In the genomic region with DNA sequence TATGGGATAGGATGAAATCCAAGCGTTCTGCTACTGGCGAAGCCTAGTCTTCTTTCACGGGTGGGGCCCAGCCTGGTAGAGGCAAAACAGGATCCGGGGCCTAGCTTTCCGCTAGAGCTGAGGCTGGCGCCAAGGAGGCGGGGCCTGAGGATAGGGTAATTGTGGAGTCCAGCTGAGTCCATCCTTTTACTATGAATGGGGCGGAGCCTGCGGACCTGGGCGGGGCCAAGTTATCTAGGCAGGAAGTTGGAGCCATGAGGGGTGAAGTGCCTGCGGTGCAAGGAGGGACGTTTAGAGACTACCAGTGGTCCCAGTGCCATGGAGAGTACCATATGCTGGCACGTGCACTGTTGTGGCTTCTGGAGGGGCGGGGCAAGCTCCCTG, we compare ENCODE assay signal across 8 mouse cellular contexts. TPM values are rescaled to one million over a fixed set of nuclear protein-coding genes. Genes with fewer than 3 reads are reported as not detected.
DNase-seq lines count a peak whose midpoint lies in the region; ATAC-seq and TF ChIP-seq lines count a peak whose summit lies in the region.

No protein-coding gene starts in this region.

- peak; percentile 94 for TF ChIP-seq POLR2A in ES-Bruce4 (IDR thresholded peaks at IDR 0.05; ENCODE audit: insufficient read depth, low read length)

- H3K4me1 ChIP-seq in ES-Bruce4 (ENCODE audit: control insufficient read depth, insufficient read depth, low read length) = no peaks in the 10 kb centered on the region
- H3K4me1 ChIP-seq in forebrain, embryonic 11.5 days (replicated peaks; ENCODE audit: control insufficient read depth, insufficient read depth, low read length) = peaks cover 31% of the 10 kb centered on the region
- peaks cover 54% of the 10 kb centered on the region for H3K4me1 ChIP-seq in heart, embryonic 15.5 days (replicated peaks)
- peaks cover 75% of the 10 kb centered on the region for H3K4me1 ChIP-seq in liver, embryonic 12.5 days
- peaks cover 10% of the 10 kb centered on the region; the same call in 1 of the 2 replicates for H3K4me1 ChIP-seq in stomach, postnatal 0 days (replicated peaks; ENCODE audit: control insufficient read depth, insufficient read depth)

- H3K27ac ChIP-seq in ES-Bruce4 (ENCODE audit: insufficient read depth, low read length) = 0 out of 2 replicates have a peak overlapping the region, but pooled peaks have one; percentile 33
- H3K27ac ChIP-seq in forebrain, embryonic 11.5 days (ENCODE audit: low read depth, low read length) = peak overlapping the region; percentile 90
- H3K27ac ChIP-seq in heart, embryonic 15.5 days = peak overlapping the region; percentile 99
- H3K27ac ChIP-seq in liver, embryonic 12.5 days = peak overlapping the region; percentile 94
- H3K27ac ChIP-seq in stomach, postnatal 0 days (replicated peaks) = peak overlapping the region; percentile 98

- under 1% methylated on average over 14 of the region's 14 CpGs for WGBS in forebrain, embryonic 11.5 days
- WGBS in heart, embryonic 15.5 days = under 1% methylated on average over 14 of the region's 14 CpGs
- 0% methylated on average over 14 of the region's 14 CpGs for WGBS in liver, embryonic 12.5 days (ENCODE audit: insufficient replicate concordance)
- WGBS in stomach, postnatal 0 days = 1% methylated on average over 14 of the region's 14 CpGs

- H3K4me3 ChIP-seq in ES-Bruce4 (ENCODE audit: low read depth, low read length) = peak overlapping the region; percentile 70
- peak overlapping the region; percentile 39 for H3K4me3 ChIP-seq in forebrain, embryonic 11.5 days (ENCODE audit: low read depth, low read length)
- peak overlapping the region; percentile 72 for H3K4me3 ChIP-seq in heart, embryonic 15.5 days
- peak overlapping the region; percentile 58 for H3K4me3 ChIP-seq in liver, embryonic 12.5 days
- peak overlapping the region; percentile 48 for H3K4me3 ChIP-seq in stomach, postnatal 0 days (ENCODE audit: low read depth, low read length)

- TF ChIP-seq EP300 in ES-Bruce4 (IDR thresholded peaks at IDR 0.05; ENCODE audit: insufficient read depth, low read depth, low read length) = no peak
- no peak for TF ChIP-seq EP300 in stomach, postnatal 0 days (optimal IDR thresholded peaks at IDR 0.05)

- peak overlapping the region; percentile 85 for H3K4me2 ChIP-seq in forebrain, embryonic 11.5 days (ENCODE audit: low read depth, low read length, severe bottlenecking)
- H3K4me2 ChIP-seq in heart, embryonic 15.5 days = peak overlapping the region; percentile 99
- H3K4me2 ChIP-seq in liver, embryonic 12.5 days = peak overlapping the region; percentile 90
- peak overlapping the region; percentile 85 for H3K4me2 ChIP-seq in stomach, postnatal 0 days (replicated peaks; ENCODE audit: low read depth)

- H3K9me3 ChIP-seq in ES-Bruce4 (replicated peaks; ENCODE audit: control insufficient read depth, insufficient read depth, low read length, poor library complexity, severe bottlenecking) = no peaks in the 10 kb centered on the region
- no peaks in the 10 kb centered on the region for H3K9me3 ChIP-seq in forebrain, embryonic 11.5 days (ENCODE audit: control insufficient read depth, low read length)
- no peaks in the 10 kb centered on the region for H3K9me3 ChIP-seq in heart, embryonic 15.5 days (replicated peaks)
- no peaks in the 10 kb centered on the region for H3K9me3 ChIP-seq in liver, embryonic 12.5 days (replicated peaks)
- no peaks in the 10 kb centered on the region for H3K9me3 ChIP-seq in stomach, postnatal 0 days (ENCODE audit: control insufficient read depth, low read length)

- peak overlapping the region; percentile 26 for H3K9ac ChIP-seq in ES-Bruce4 (ENCODE audit: low read depth, poor library complexity, severe bottlenecking)
- H3K9ac ChIP-seq in forebrain, embryonic 11.5 days (ENCODE audit: low read length) = peak overlapping the region; percentile 55
- H3K9ac ChIP-seq in heart, embryonic 15.5 days = peak overlapping the region; percentile 77
- H3K9ac ChIP-seq in liver, embryonic 12.5 days = peak overlapping the region; percentile 71
- peak overlapping the region; percentile 68 for H3K9ac ChIP-seq in stomach, postnatal 0 days (ENCODE audit: low read length)

- no peaks in the 10 kb centered on the region for H3K27me3 ChIP-seq in ES-Bruce4 (ENCODE audit: control insufficient read depth, insufficient read depth, low read length, poor library complexity, severe bottlenecking)
- no peaks in the 10 kb centered on the region for H3K27me3 ChIP-seq in forebrain, embryonic 11.5 days (ENCODE audit: control insufficient read depth, insufficient read depth, low read length)
- no peaks in the 10 kb centered on the region for H3K27me3 ChIP-seq in heart, embryonic 15.5 days
- no peaks in the 10 kb centered on the region for H3K27me3 ChIP-seq in liver, embryonic 12.5 days (replicated peaks)
- H3K27me3 ChIP-seq in stomach, postnatal 0 days (ENCODE audit: control insufficient read depth, insufficient read depth, low read length) = no peaks in the 10 kb centered on the region

- peak; percentile 95 for DNase-seq in c-Kit-positive CD71-positive TER-119-positive erythroid progenitor cells, embryonic 14.5 days (ENCODE audit: low spot score)
- peak; percentile 93 for DNase-seq in forebrain, embryonic 11.5 days (ENCODE audit: low spot score)
- DNase-seq in kidney, postnatal 14 days = peak; percentile 99
- peak; percentile 71 for DNase-seq in naive thymus-derived CD4-positive, alpha-beta T cell, adult 2 months (ENCODE audit: low read depth)
- peak; percentile 100 for DNase-seq in stomach, postnatal 0 days (ENCODE audit: low spot score)

- ATAC-seq in forebrain, embryonic 11.5 days (replicated peaks; ENCODE audit: low FRiP score) = peak; percentile 57
- peak; percentile 63 for ATAC-seq in heart, embryonic 15.5 days (replicated peaks; ENCODE audit: insufficient number of reproducible peaks, insufficient read depth, low FRiP score, low read depth)
- peak; percentile 63 for ATAC-seq in liver, embryonic 12.5 days
- ATAC-seq in stomach, postnatal 0 days (ENCODE audit: low FRiP score, low TSS enrichment) = peak; percentile 80

- H3K36me3 ChIP-seq in ES-Bruce4 (ENCODE audit: control insufficient read depth, insufficient read depth, low read length, poor library complexity, severe bottlenecking) = peaks cover 2% of the 10 kb centered on the region; the same call in 1 of the 2 replicates
- H3K36me3 ChIP-seq in forebrain, embryonic 11.5 days (ENCODE audit: control insufficient read depth, insufficient read depth, low read length) = peaks cover 4% of the 10 kb centered on the region; the same call in 1 of the 2 replicates
- H3K36me3 ChIP-seq in heart, embryonic 15.5 days = peaks cover 24% of the 10 kb centered on the region
- peaks cover 31% of the 10 kb centered on the region for H3K36me3 ChIP-seq in liver, embryonic 12.5 days
- peaks cover 9% of the 10 kb centered on the region for H3K36me3 ChIP-seq in stomach, postnatal 0 days (ENCODE audit: control insufficient read depth, insufficient read depth, low read length)

- TF ChIP-seq CTCF in ES-Bruce4 (IDR thresholded peaks at IDR 0.05; ENCODE audit: low read depth, low read length) = no peak
- TF ChIP-seq CTCF in stomach, postnatal 0 days (IDR thresholded peaks at IDR 0.05; ENCODE audit: low read depth) = no peak

RNA-seq across cellular contexts. Expression of a gene that starts 0.3 kb away (rescaled TPM):
- 175 and 192 TPM in 2 replicates for polyA plus RNA-seq in ES-Bruce4 (2011; ENCODE audit: insufficient read depth, insufficient read length, low read depth, missing spikeins)
- polyA plus RNA-seq in forebrain, embryonic 11.5 days (2014; fragmentation: Nextera tagmentation; extraction: Ambion mirVana) = 53.2 and 55.4 TPM in 2 replicates
- polyA plus RNA-seq in heart, embryonic 15.5 days (2015; fragmentation: Nextera tagmentation; extraction: Ambion mirVana) = 31.5 and 40.0 TPM in 2 replicates
- 44.3 and 45.9 TPM in 2 replicates for polyA plus RNA-seq in liver, embryonic 12.5 days (2016; fragmentation: Nextera tagmentation; extraction: Ambion mirVana)
- polyA plus RNA-seq in stomach, postnatal 0 days (2015; fragmentation: Nextera tagmentation; extraction: Ambion mirVana) = 27.4 and 28.4 TPM in 2 replicates

RNA-seq across cellular contexts. Expression of a gene that starts 0.8 kb away (rescaled TPM):
- polyA plus RNA-seq in ES-Bruce4 (2011; ENCODE audit: insufficient read depth, insufficient read length, low read depth, missing spikeins) = 0.68 and 0.82 TPM in 2 replicates
- polyA plus RNA-seq in forebrain, embryonic 11.5 days (2014; fragmentation: Nextera tagmentation; extraction: Ambion mirVana) = 20.4 and 24.1 TPM in 2 replicates
- 47.7 and 52.9 TPM in 2 replicates for polyA plus RNA-seq in heart, embryonic 15.5 days (2015; fragmentation: Nextera tagmentation; extraction: Ambion mirVana)
- polyA plus RNA-seq in liver, embryonic 12.5 days (2016; fragmentation: Nextera tagmentation; extraction: Ambion mirVana) = 43.0 and 50.0 TPM in 2 replicates
- 16.3 and 17.4 TPM in 2 replicates for polyA plus RNA-seq in stomach, postnatal 0 days (2015; fragmentation: Nextera tagmentation; extraction: Ambion mirVana)

RNA-seq across cellular contexts. Expression of a gene that starts 12.7 kb away (rescaled TPM):
- 63.9 and 72.8 TPM in 2 replicates for polyA plus RNA-seq in ES-Bruce4 (2011; ENCODE audit: insufficient read depth, insufficient read length, low read depth, missing spikeins)
- 219 and 265 TPM in 2 replicates for polyA plus RNA-seq in forebrain, embryonic 11.5 days (2014; fragmentation: Nextera tagmentation; extraction: Ambion mirVana)
- 553 and 586 TPM in 2 replicates for polyA plus RNA-seq in heart, embryonic 15.5 days (2015; fragmentation: Nextera tagmentation; extraction: Ambion mirVana)
- polyA plus RNA-seq in liver, embryonic 12.5 days (2016; fragmentation: Nextera tagmentation; extraction: Ambion mirVana) = 296 and 312 TPM in 2 replicates
- 400 and 403 TPM in 2 replicates for polyA plus RNA-seq in stomach, postnatal 0 days (2015; fragmentation: Nextera tagmentation; extraction: Ambion mirVana)

RNA-seq across cellular contexts. Expression of a gene that starts 30.7 kb away (rescaled TPM):
- 2,641 and 2,952 TPM in 2 replicates for polyA plus RNA-seq in ES-Bruce4 (2011; ENCODE audit: insufficient read depth, insufficient read length, low read depth, missing spikeins)
- 858 and 895 TPM in 2 replicates for polyA plus RNA-seq in forebrain, embryonic 11.5 days (2014; fragmentation: Nextera tagmentation; extraction: Ambion mirVana)
- polyA plus RNA-seq in heart, embryonic 15.5 days (2015; fragmentation: Nextera tagmentation; extraction: Ambion mirVana) = 525 and 544 TPM in 2 replicates
- polyA plus RNA-seq in liver, embryonic 12.5 days (2016; fragmentation: Nextera tagmentation; extraction: Ambion mirVana) = 872 and 920 TPM in 2 replicates
- 766 and 821 TPM in 2 replicates for polyA plus RNA-seq in stomach, postnatal 0 days (2015; fragmentation: Nextera tagmentation; extraction: Ambion mirVana)

RNA-seq across cellular contexts. Expression of a gene that starts 34.2 kb away (rescaled TPM):
- polyA plus RNA-seq in ES-Bruce4 (2011; ENCODE audit: insufficient read depth, insufficient read length, low read depth, missing spikeins) = 3.2 and 3.8 TPM in 2 replicates
- 75.5 and 77.7 TPM in 2 replicates for polyA plus RNA-seq in forebrain, embryonic 11.5 days (2014; fragmentation: Nextera tagmentation; extraction: Ambion mirVana)
- polyA plus RNA-seq in heart, embryonic 15.5 days (2015; fragmentation: Nextera tagmentation; extraction: Ambion mirVana) = 0.96 and 2.1 TPM in 2 replicates
- 0.17 and 0.22 TPM in 2 replicates for polyA plus RNA-seq in liver, embryonic 12.5 days (2016; fragmentation: Nextera tagmentation; extraction: Ambion mirVana)
- 1.2 and 1.3 TPM in 2 replicates for polyA plus RNA-seq in stomach, postnatal 0 days (2015; fragmentation: Nextera tagmentation; extraction: Ambion mirVana)

Comparison
In these comparisons a context has a peak if more than half of its experiments do, and no peak if none do; other contexts are left out.
1. Peak in every context shown above with its lines: DNase-seq, ATAC-seq, H3K4me3 ChIP-seq and H3K27ac ChIP-seq.
2. H3K27ac ChIP-seq: peak in every context shown above with its lines; median percentile 99 in heart, embryonic 15.5 days; 98 in stomach, postnatal 0 days; 94 in liver, embryonic 12.5 days; 90 in forebrain, embryonic 11.5 days; 33 in ES-Bruce4.
3. H3K9ac ChIP-seq: peak in every context shown above with its lines; median percentile 77 in heart, embryonic 15.5 days; 71 in liver, embryonic 12.5 days; 68 in stomach, postnatal 0 days; 55 in forebrain, embryonic 11.5 days; 26 in ES-Bruce4.